Mouse (Mus musculus) liver, embryonic 12.5 days (tissue): ENCODE data around the gene Pdpn. TPM values are rescaled to one million over a fixed set of nuclear protein-coding genes. Genes with fewer than 3 reads are reported as not detected.

ENCODE experiments used
- ATAC-seq: fragments of 200-750 bp; cut with Nextera tagmentation; 2 replicates; pipeline ENCODE4 v1.8.0; 2017; ENCODE audit warnings: moderate number of reproducible peaks, mild to moderate bottlenecking, moderate library complexity
- H3K27ac ChIP-seq: fragments of 300-500 bp; sonication (generic); 2 replicates; pipeline ENCODE4 v1.5.1; 2016; ENCODE audit warnings: mild to moderate bottlenecking
- H3K27me3 ChIP-seq: fragments of 300-500 bp; sonication (generic); replicated peaks from 2 replicates; pipeline ENCODE4 v1.6.1; 2016; ENCODE audit warnings: mild to moderate bottlenecking, moderate library complexity
- H3K36me3 ChIP-seq: fragments of 300-500 bp; sonication (generic); 2 replicates; pipeline ENCODE4 v1.6.1; 2016; ENCODE audit warnings: mild to moderate bottlenecking, moderate library complexity
- H3K4me1 ChIP-seq: fragments of 300-500 bp; sonication (generic); 2 replicates; pipeline ENCODE4 v1.6.1; 2016
- H3K4me2 ChIP-seq: fragments of 300-500 bp; sonication (generic); 2 replicates; pipeline ENCODE4 v1.6.1; 2016; ENCODE audit warnings: mild to moderate bottlenecking, moderate library complexity
- H3K4me3 ChIP-seq: fragments of 300-500 bp; sonication (generic); 2 replicates; pipeline ENCODE4 v1.5.1; 2016; ENCODE audit warnings: mild to moderate bottlenecking, moderate library complexity
- H3K9ac ChIP-seq: fragments of 300-500 bp; sonication (generic); 2 replicates; pipeline ENCODE4 v1.6.1; 2016; ENCODE audit warnings: mild to moderate bottlenecking, moderate library complexity
- H3K9me3 ChIP-seq: fragments of 300-500 bp; sonication (generic); replicated peaks from 2 replicates; pipeline ENCODE4 v1.6.1; 2016; ENCODE audit warnings: mild to moderate bottlenecking, moderate library complexity
- WGBS: fragments of 180-500 bp; shearing (Covaris S2); methylation state at CpG from one replicate; pipeline ENCODE4 v1.1.7; 2016; ENCODE audit not compliant: insufficient replicate concordance; 5-methylcytosine and 5-hydroxymethylcytosine counted together
- polyA plus RNA-seq: library from polyadenylated mRNA; unstranded; fragments of >200 nt; fragmentation: Nextera tagmentation; extraction: Ambion mirVana; gene quantifications from 2 replicates; pipeline ENCODE4 v1.2.1, GENCODE M21; 2016

Pdpn gene
- polyA plus RNA-seq, 1 experiment from 2014 or later: 2.5 TPM

- WGBS: 49% methylated on average over 5 of the region's 5 CpGs
- H3K4me1 ChIP-seq: no peaks in the 10 kb centered on the region
These were observed 71.4 kb downstream of the Pdpn start for GRCm38 (mm10) chr4:143227976-143228375.

DNA sequence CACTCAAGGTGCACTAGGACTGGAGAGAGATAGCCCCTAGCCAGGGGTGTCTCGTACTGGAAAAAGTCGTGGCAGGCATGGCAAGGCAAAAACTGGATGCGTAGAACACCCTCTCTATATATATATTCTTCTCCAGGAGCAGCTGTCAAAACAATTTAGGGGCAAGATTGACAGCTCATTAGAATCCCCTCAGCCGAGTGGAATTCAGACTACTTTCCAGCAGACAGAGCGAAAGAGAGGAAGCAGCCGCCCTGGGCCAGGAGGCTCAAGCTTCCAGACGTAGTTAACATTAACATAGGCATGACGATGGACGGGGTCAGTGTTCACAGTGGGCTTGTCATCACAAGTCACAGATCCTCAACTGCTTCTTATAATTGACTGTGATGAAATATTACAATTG, 73.5 kb downstream of the Pdpn start:
- Histone ChIP-seq H3K27ac (no peak overlapping the region), H3K9ac (no peak overlapping the region), H3K27me3 (no peaks in the 10 kb centered on the region), H3K4me3 (no peak overlapping the region), H3K4me2 (no peak overlapping the region), H3K9me3 (no peaks in the 10 kb centered on the region), H3K36me3 (no peaks in the 10 kb centered on the region), H3K4me1 (no peaks in the 10 kb centered on the region)
- no peak for ATAC-seq
- WGBS: 59% methylated on average over 9 of the region's 9 CpGs

More at GRCm38 (mm10) chr4:143227976-143228375, 71.4 kb downstream of the Pdpn start:
- no peak for ATAC-seq
- H3K9me3 ChIP-seq: no peaks in the 10 kb centered on the region
- no peak overlapping the region for H3K4me2 ChIP-seq
- H3K36me3 ChIP-seq: no peaks in the 10 kb centered on the region
- H3K27me3 ChIP-seq: no peaks in the 10 kb centered on the region
- no peak overlapping the region for H3K9ac ChIP-seq
- H3K4me3 ChIP-seq: no peak overlapping the region
- H3K27ac ChIP-seq: no peak overlapping the region

GRCm38 (mm10) chr4:143219316-143219751, 80.0 kb downstream of the Pdpn start:
- 37% methylated on average over 9 of the region's 9 CpGs for WGBS
- Histone ChIP-seq H3K9me3 (no peaks in the 10 kb centered on the region), H3K4me3 (no peak overlapping the region), H3K4me1 (no peaks in the 10 kb centered on the region; the same call in 1 of the 2 replicates), H3K9ac (no peak overlapping the region), H3K4me2 (no peak overlapping the region), H3K27ac (no peak overlapping the region), H3K36me3 (no peaks in the 10 kb centered on the region), H3K27me3 (0 out of 2 replicates have a peak, but pooled peaks cover 7% of the 10 kb centered on the region)
- no peak for ATAC-seq

DNA sequence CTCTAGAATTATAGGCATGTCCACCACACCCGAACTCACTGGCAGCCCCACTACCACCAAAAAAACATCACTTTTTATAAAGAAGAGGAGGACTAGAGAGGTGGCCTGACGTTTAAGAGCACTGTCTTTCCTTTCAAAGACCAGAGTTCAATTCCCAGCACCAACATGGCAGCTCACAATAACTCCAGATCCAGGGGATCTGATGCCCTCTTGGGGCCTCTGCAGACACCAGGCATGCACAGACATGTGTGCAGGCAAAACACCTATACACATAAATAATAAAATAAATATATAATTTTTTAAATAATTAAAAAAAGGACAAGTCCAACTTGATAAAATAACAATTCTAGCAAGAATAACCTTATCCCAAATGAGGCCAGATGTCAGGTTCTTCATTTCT, 80.5 kb downstream of the Pdpn start:
- H3K27me3 ChIP-seq: 0 out of 2 replicates have a peak, but pooled peaks cover 7% of the 10 kb centered on the region
- no peak overlapping the region for H3K27ac ChIP-seq
- no peaks in the 10 kb centered on the region for H3K9me3 ChIP-seq
- no peak for ATAC-seq
- no peak overlapping the region for H3K9ac ChIP-seq
- no peak overlapping the region for H3K4me2 ChIP-seq
- no peak overlapping the region for H3K4me3 ChIP-seq
- H3K36me3 ChIP-seq: no peaks in the 10 kb centered on the region
- WGBS: 51% methylated on average over 2 of the region's 2 CpGs
- H3K4me1 ChIP-seq: no peaks in the 10 kb centered on the region; the same call in 1 of the 2 replicates

Other genes starting within 250 kb of the Pdpn start
- 5.2 and 6.2 TPM in 2 replicates for gene Prdm2, start 86.6 kb downstream of the Pdpn start, polyA plus RNA-seq
- not detected in 2 replicates for gene Lrrc38, start 50.2 kb upstream of the Pdpn start, polyA plus RNA-seq
- gene Pramel1, start 94.9 kb upstream of the Pdpn start, polyA plus RNA-seq: not detected in 2 replicates
- gene Pramef8, start 112.9 kb upstream of the Pdpn start, polyA plus RNA-seq: 5.3 and 6.0 TPM in 2 replicates
- gene Oog4, start 150.8 kb upstream of the Pdpn start, polyA plus RNA-seq: not detected in 2 replicates
- gene Gm13043, start 211.8 kb upstream of the Pdpn start, polyA plus RNA-seq: not detected in 2 replicates
- not detected in 2 replicates for gene Gm13040, start 236.4 kb upstream of the Pdpn start, polyA plus RNA-seq